Mouse (Mus musculus): ENCODE measurements around the gene Ano6. TPM values are rescaled to one million over a fixed set of nuclear protein-coding genes. Genes with fewer than 3 reads are reported as not detected.
A peak's percentile ranks its signal among the peaks of the same experiment; 100 is the strongest.

Gene Ano6
- 23.7 and 32.2 TPM in 2 replicates for total RNA-seq (2017)

GRCm38 (mm10) chr15:95790529-95791071 lies at the start of gene Ano6:
Gene Ano6 (plus strand): TSS chr15:95790843.
- peak; percentile 78 for ATAC-seq (replicated peaks; ENCODE audit: low read depth, poor library complexity, severe bottlenecking)

GRCm38 (mm10) chr15:95742955-95743354 lies 47.7 kb upstream of the Ano6 start:
- no peak for ATAC-seq (replicated peaks; ENCODE audit: low read depth, poor library complexity, severe bottlenecking)

GRCm38 (mm10) chr15:95743856-95744255 lies 46.8 kb upstream of the Ano6 start:
- no peak for ATAC-seq (replicated peaks; ENCODE audit: low read depth, poor library complexity, severe bottlenecking)

- ATAC-seq (replicated peaks; ENCODE audit: low read depth, poor library complexity, severe bottlenecking) = no peak
Measured at GRCm38 (mm10) chr15:95745346-95746106, 45.1 kb upstream of the Ano6 start.

GRCm38 (mm10) chr15:95746513-95746912 lies 44.1 kb upstream of the Ano6 start:
- no peak for ATAC-seq (replicated peaks; ENCODE audit: low read depth, poor library complexity, severe bottlenecking)

GRCm38 (mm10) chr15:95746955-95747931 lies 43.4 kb upstream of the Ano6 start:
- no peak for ATAC-seq (replicated peaks; ENCODE audit: low read depth, poor library complexity, severe bottlenecking)

- no peak for ATAC-seq (replicated peaks; ENCODE audit: low read depth, poor library complexity, severe bottlenecking)
Measured at GRCm38 (mm10) chr15:95749216-95749615, 41.4 kb upstream of the Ano6 start.

GRCm38 (mm10) chr15:95750038-95750437 lies 40.6 kb upstream of the Ano6 start:
- ATAC-seq (replicated peaks; ENCODE audit: low read depth, poor library complexity, severe bottlenecking) = no peak

GRCm38 (mm10) chr15:95751832-95752676 lies 38.6 kb upstream of the Ano6 start:
- ATAC-seq (replicated peaks; ENCODE audit: low read depth, poor library complexity, severe bottlenecking) = no peak

- ATAC-seq (replicated peaks; ENCODE audit: low read depth, poor library complexity, severe bottlenecking) = no peak
Measured at GRCm38 (mm10) chr15:95752677-95753019, 38.0 kb upstream of the Ano6 start.

- ATAC-seq (replicated peaks; ENCODE audit: low read depth, poor library complexity, severe bottlenecking) = no peak
Measured at GRCm38 (mm10) chr15:95753031-95753430, 37.6 kb upstream of the Ano6 start.

GRCm38 (mm10) chr15:95757169-95757568 lies 33.5 kb upstream of the Ano6 start:
- ATAC-seq (replicated peaks; ENCODE audit: low read depth, poor library complexity, severe bottlenecking) = peak; percentile 45; the same call in 1 of the 2 replicates

- ATAC-seq (replicated peaks; ENCODE audit: low read depth, poor library complexity, severe bottlenecking) = no peak
Measured at GRCm38 (mm10) chr15:95758069-95758468, 32.6 kb upstream of the Ano6 start.

GRCm38 (mm10) chr15:95758696-95759434 lies 31.8 kb upstream of the Ano6 start:
- ATAC-seq (replicated peaks; ENCODE audit: low read depth, poor library complexity, severe bottlenecking) = no peak

- ATAC-seq (replicated peaks; ENCODE audit: low read depth, poor library complexity, severe bottlenecking) = no peak
Measured at GRCm38 (mm10) chr15:95759857-95760256, 30.8 kb upstream of the Ano6 start.

GRCm38 (mm10) chr15:95761420-95761819 lies 29.2 kb upstream of the Ano6 start:
- no peak for ATAC-seq (replicated peaks; ENCODE audit: low read depth, poor library complexity, severe bottlenecking)

- peak; percentile 93 for ATAC-seq (replicated peaks; ENCODE audit: low read depth, poor library complexity, severe bottlenecking)
Measured at GRCm38 (mm10) chr15:95762661-95763303, 27.9 kb upstream of the Ano6 start.

GRCm38 (mm10) chr15:95763464-95763863 lies 27.2 kb upstream of the Ano6 start:
- ATAC-seq (replicated peaks; ENCODE audit: low read depth, poor library complexity, severe bottlenecking) = no peak

- no peak for ATAC-seq (replicated peaks; ENCODE audit: low read depth, poor library complexity, severe bottlenecking)
Measured at GRCm38 (mm10) chr15:95765271-95765670, 25.4 kb upstream of the Ano6 start.
